Mouse (Mus musculus) lung, postnatal 0 days (tissue): ENCODE measurements around the gene Fgf12. TPM values are rescaled to one million over a fixed set of nuclear protein-coding genes. Genes with fewer than 3 reads are reported as not detected.

Source experiments
- ATAC-seq: fragments of 200-750 bp; cut with Nextera tagmentation; 2 replicates; pipeline ENCODE4 v1.8.0; 2017; ENCODE audit warnings: moderate library complexity
- DNase-seq: peaks from one replicate; pipeline ENCODE4 v3.0.0-alpha.2; 2016; ENCODE audit warnings: low spot score
- H3K27ac ChIP-seq: fragments of 300-500 bp; sonication (generic); 2 replicates; pipeline ENCODE4 v1.5.1; 2014; ENCODE audit warnings: antibody characterized with exemption, mild to moderate bottlenecking, low read length, mixed read lengths
- H3K27me3 ChIP-seq: fragments of 300-500 bp; sonication (generic); replicated peaks from 2 replicates; pipeline ENCODE4 v1.6.1; 2014; ENCODE audit warnings: low read length, mixed read lengths; ENCODE audit not compliant: insufficient read depth
- H3K36me3 ChIP-seq: fragments of 300-500 bp; sonication (generic); 2 replicates; pipeline ENCODE4 v1.6.1; 2014; ENCODE audit warnings: low read length, mixed read lengths; ENCODE audit not compliant: insufficient read depth
- H3K4me1 ChIP-seq: fragments of 300-500 bp; sonication (generic); 2 replicates; pipeline ENCODE4 v1.6.1; 2014; ENCODE audit warnings: antibody characterized with exemption, low read depth, low read length, mixed read lengths; ENCODE audit not compliant: insufficient read depth
- H3K4me2 ChIP-seq: fragments of 300-500 bp; sonication (generic); replicated peaks from 2 replicates; pipeline ENCODE4 v1.6.1; 2014; ENCODE audit warnings: low read depth, mild to moderate bottlenecking, low read length, moderate library complexity, mixed read lengths
- H3K4me3 ChIP-seq: fragments of 300-500 bp; sonication (generic); 2 replicates; pipeline ENCODE4 v1.5.1; 2014; ENCODE audit warnings: low read depth, low read length
- H3K9ac ChIP-seq: fragments of 300-500 bp; sonication (generic); replicated peaks from 2 replicates; pipeline ENCODE4 v1.6.1; 2014; ENCODE audit warnings: low read depth, mild to moderate bottlenecking
- H3K9me3 ChIP-seq: fragments of 300-500 bp; sonication (generic); 2 replicates; pipeline ENCODE4 v1.6.1; 2016; ENCODE audit warnings: low read length, mixed read lengths
- CTCF ChIP-seq: IDR thresholded peaks from 2 replicates; pipeline ENCODE4 v1.5.1; 2016; ENCODE audit warnings: antibody characterized with exemption, mild to moderate bottlenecking
- EP300 ChIP-seq: IDR thresholded peaks from 2 replicates; pipeline ENCODE4 v1.6.1; 2016; ENCODE audit warnings: antibody characterized with exemption, mild to moderate bottlenecking, control low read depth
- WGBS: fragments of 180-500 bp; shearing (Covaris S2); extraction: QIAGEN DNeasy Blood & Tissue Kit; methylation state at CpG from one replicate; pipeline ENCODE4 v1.1.7; 2014; 5-methylcytosine and 5-hydroxymethylcytosine counted together
- polyA plus RNA-seq: library from polyadenylated mRNA; unstranded; fragments of >200 nt; fragmentation: Nextera tagmentation; extraction: Ambion mirVana; gene quantifications from 2 replicates; pipeline ENCODE4 v1.2.1, GENCODE M21; 2015

The Fgf12 gene
- polyA plus RNA-seq, 1 experiment from 2014 or later: 3.6 TPM

- H3K4me1 ChIP-seq: no peaks in the 10 kb centered on the region
- H3K36me3 ChIP-seq: no peaks in the 10 kb centered on the region
- H3K4me3 ChIP-seq: no peak overlapping the region
- no peak overlapping the region for H3K27ac ChIP-seq
- no peaks in the 10 kb centered on the region for H3K27me3 ChIP-seq
- H3K4me2 ChIP-seq: no peak overlapping the region
- TF ChIP-seq EP300 (no peak), CTCF (no peak)
- no peak overlapping the region for H3K9ac ChIP-seq
- 88% methylated on average over 6 of the region's 6 CpGs for WGBS
- H3K9me3 ChIP-seq: no peaks in the 10 kb centered on the region
- DNase-seq: no peak
- no peak for ATAC-seq
Observed at GRCm38 (mm10) chr16:28726792-28727191, 26.1 kb downstream of the Fgf12 start.

GRCm38 (mm10) chr16:28706623-28707022, 46.2 kb downstream of the Fgf12 start:
- no peak for TF ChIP-seq CTCF
- no peak for TF ChIP-seq EP300
- H3K4me3 ChIP-seq: no peak overlapping the region
- DNase-seq (no peak), ATAC-seq (no peak)
- no peaks in the 10 kb centered on the region for H3K4me1 ChIP-seq
- no peaks in the 10 kb centered on the region for H3K27me3 ChIP-seq
- H3K36me3 ChIP-seq: no peaks in the 10 kb centered on the region
- WGBS: 19% methylated on average over 3 of the region's 3 CpGs
- H3K9me3 ChIP-seq: no peaks in the 10 kb centered on the region
- no peak overlapping the region for H3K9ac ChIP-seq
- H3K4me2 ChIP-seq: no peak overlapping the region
- H3K27ac ChIP-seq: no peak overlapping the region

GRCm38 (mm10) chr16:28700346-28700745, 52.5 kb downstream of the Fgf12 start:
- H3K4me3 ChIP-seq: no peak overlapping the region
- no peak for ATAC-seq
- 49% methylated on average over 4 of the region's 4 CpGs for WGBS

GRCm38 (mm10) chr16:28696851-28697250, 56.0 kb downstream of the Fgf12 start:
- Histone ChIP-seq H3K9ac (no peak overlapping the region), H3K4me3 (no peak overlapping the region), H3K27ac (no peak overlapping the region), H3K36me3 (no peaks in the 10 kb centered on the region), H3K4me1 (no peaks in the 10 kb centered on the region), H3K27me3 (no peaks in the 10 kb centered on the region), H3K4me2 (no peak overlapping the region), H3K9me3 (no peaks in the 10 kb centered on the region)
- DNase-seq: no peak
- TF ChIP-seq EP300 (no peak), CTCF (no peak)
- no peak for ATAC-seq
- WGBS: 64% methylated on average over 3 of the region's 3 CpGs

More at GRCm38 (mm10) chr16:28700346-28700745, 52.5 kb downstream of the Fgf12 start:
- no peaks in the 10 kb centered on the region for H3K27me3 ChIP-seq
- DNase-seq: no peak
- H3K4me1 ChIP-seq: no peaks in the 10 kb centered on the region
- no peaks in the 10 kb centered on the region for H3K36me3 ChIP-seq
- H3K9ac ChIP-seq: no peak overlapping the region
- H3K27ac ChIP-seq: no peak overlapping the region
- H3K4me2 ChIP-seq: no peak overlapping the region
- H3K9me3 ChIP-seq: no peaks in the 10 kb centered on the region
- no peak for TF ChIP-seq EP300
- TF ChIP-seq CTCF: no peak

GRCm38 (mm10) chr16:28694113-28694899, 58.6 kb downstream of the Fgf12 start:
- no peak overlapping the region for H3K4me2 ChIP-seq
- WGBS: 51% methylated on average over 15 of the region's 15 CpGs
- no peak overlapping the region for H3K27ac ChIP-seq
- no peaks in the 10 kb centered on the region for H3K36me3 ChIP-seq
- no peak for ATAC-seq
- no peaks in the 10 kb centered on the region for H3K4me1 ChIP-seq
- TF ChIP-seq CTCF: no peak
- no peak for TF ChIP-seq EP300
- H3K9ac ChIP-seq: no peak overlapping the region
- H3K9me3 ChIP-seq: no peaks in the 10 kb centered on the region
- H3K4me3 ChIP-seq: no peak overlapping the region
- H3K27me3 ChIP-seq: no peaks in the 10 kb centered on the region
- DNase-seq: peak; percentile 20

- no peak for DNase-seq
- whole genome bisulfite sequencing: 85% methylated on average over 9 of the region's 9 CpGs
Observed at GRCm38 (mm10) chr16:28688861-28689385, 63.9 kb downstream of the Fgf12 start.

More at GRCm38 (mm10) chr16:28688861-28689385, 63.9 kb downstream of the Fgf12 start:
- TF ChIP-seq EP300 (no peak), CTCF (no peak)
- Histone ChIP-seq H3K4me1 (no peaks in the 10 kb centered on the region), H3K9me3 (no peaks in the 10 kb centered on the region), H3K9ac (no peak overlapping the region), H3K27me3 (no peaks in the 10 kb centered on the region), H3K4me2 (no peak overlapping the region), H3K4me3 (no peak overlapping the region), H3K27ac (no peak overlapping the region), H3K36me3 (no peaks in the 10 kb centered on the region)
- ATAC-seq: no peak
